Mouse (Mus musculus) cerebellum, adult 2 months (tissue): ENCODE data around the gene Rpl36a-ps1. TPM values are rescaled to one million over a fixed set of nuclear protein-coding genes. Genes with fewer than 3 reads are reported as not detected.

Experiments
- DNase-seq, 2 experiments: peaks; one replicate each; pipeline ENCODE4 v3.0.0; 2021
- H3K27ac ChIP-seq: fragments of 200-500 bp; 2 replicates; pipeline ENCODE4 v1.5.1; 2012; ENCODE audit warnings: low read length, control low read depth, inconsistent platforms; ENCODE audit not compliant: insufficient read depth
- H3K27me3 ChIP-seq: fragments of 200-500 bp; 2 replicates; pipeline ENCODE4 v1.6.1; 2012; ENCODE audit warnings: inconsistent platforms, mild to moderate bottlenecking, low read length, moderate library complexity; ENCODE audit not compliant: control insufficient read depth, insufficient read depth
- H3K4me1 ChIP-seq: fragments of 200-500 bp; 2 replicates; pipeline ENCODE4 v1.6.1; 2011; ENCODE audit warnings: low read length; ENCODE audit not compliant: control insufficient read depth, insufficient read depth
- H3K4me3 ChIP-seq: fragments of 200-500 bp; replicated peaks from 2 replicates; pipeline ENCODE3; 2011; ENCODE audit warnings: mild to moderate bottlenecking, low read depth, low read length, control low read depth; ENCODE audit not compliant: insufficient read depth
- CTCF ChIP-seq: fragments of 200-500 bp; IDR thresholded peaks from 2 replicates; pipeline ENCODE4 v1.5.1; 2011; ENCODE audit warnings: low read depth, mild to moderate bottlenecking, control low read depth, low read length, moderate library complexity, borderline replicate concordance; ENCODE audit not compliant: insufficient read depth
- POLR2A ChIP-seq: fragments of 200-500 bp; IDR thresholded peaks from 2 replicates; pipeline ENCODE4 v1.6.1; 2011; ENCODE audit warnings: low read length, control low read depth, borderline replicate concordance; ENCODE audit not compliant: insufficient read depth
- WGBS: fragments of 180-500 bp; shearing (Covaris S2); methylation state at CpG from one replicate; pipeline ENCODE4 v1.1.7; 2018; 5-methylcytosine and 5-hydroxymethylcytosine counted together
- polyA plus RNA-seq: library from polyadenylated mRNA; depleted of rRNA; stranded (reverse); fragments of >200 nt; gene quantifications from 2 replicates; pipeline ENCODE4 v1.2.3, GENCODE M21; 2012

Gene Rpl36a-ps1
- polyA plus RNA-seq, 1 experiment, result 1.8 TPM

GRCm38 (mm10) chr14:99031337-99031873 is 37.3 kb upstream of the Rpl36a-ps1 start:
- H3K4me3 ChIP-seq, result no peak overlapping the region
- DNase-seq, result no peak
- no peaks in the 10 kb centered on the region for H3K27me3 ChIP-seq
- H3K4me1 ChIP-seq, result no peaks in the 10 kb centered on the region
- 72% methylated on average over 5 of the region's 5 CpGs for WGBS
- no peak for TF ChIP-seq CTCF
- TF ChIP-seq POLR2A, result no peak
- no peak overlapping the region for H3K27ac ChIP-seq

GRCm38 (mm10) chr14:99029987-99030386 is 35.9 kb upstream of the Rpl36a-ps1 start:
- TF ChIP-seq POLR2A (no peak), CTCF (no peak)
- no peak for DNase-seq
- H3K27ac ChIP-seq, result no peak overlapping the region
- H3K4me3 ChIP-seq, result no peak overlapping the region
- WGBS, result 57% methylated on average over 5 of the region's 5 CpGs
- H3K4me1 ChIP-seq, result no peaks in the 10 kb centered on the region
- H3K27me3 ChIP-seq, result no peaks in the 10 kb centered on the region

DNA sequence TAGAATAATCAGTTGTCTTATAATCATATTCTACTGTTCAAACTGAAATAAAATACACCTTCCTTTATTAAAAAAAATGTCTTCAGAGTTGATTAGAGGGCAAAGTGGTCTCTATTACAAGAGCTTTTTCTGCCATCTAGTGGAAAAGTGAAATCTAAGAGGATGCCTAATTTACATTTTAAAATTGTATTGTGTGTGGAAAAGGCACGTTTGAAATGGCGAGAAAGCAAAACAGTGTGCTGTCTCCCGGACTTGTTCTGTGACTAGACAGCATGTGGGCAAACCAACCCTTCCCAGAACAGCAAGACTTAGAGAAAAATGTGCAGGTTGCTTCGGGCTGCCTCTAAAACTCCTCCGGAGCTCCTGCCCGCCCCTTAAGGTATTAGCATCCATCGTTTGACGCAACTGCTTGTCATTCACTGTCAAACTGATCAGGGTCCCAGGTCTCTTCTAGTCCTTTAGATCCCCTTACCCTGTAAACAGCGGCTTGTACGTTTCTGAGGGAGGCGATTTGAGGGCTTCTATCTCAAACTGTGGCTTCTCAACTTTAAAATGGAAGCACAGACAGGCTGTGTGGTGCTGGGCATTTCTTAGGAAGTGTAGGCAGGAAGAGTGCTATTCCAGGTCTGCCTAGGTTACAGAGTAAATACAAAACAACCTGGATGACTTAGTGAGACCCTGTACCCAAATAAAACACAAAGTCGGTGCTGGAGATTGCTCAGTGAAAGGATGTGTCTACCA is 28.4 kb upstream of the Rpl36a-ps1 start:
- Histone ChIP-seq H3K27me3 (no peaks in the 10 kb centered on the region), H3K4me3 (no peak overlapping the region), H3K27ac (no peak overlapping the region), H3K4me1 (no peaks in the 10 kb centered on the region)
- TF ChIP-seq POLR2A, result no peak
- TF ChIP-seq CTCF, result no peak
- no peak for DNase-seq
- 36% methylated on average over 12 of the region's 12 CpGs for WGBS

GRCm38 (mm10) chr14:99019136-99019808 is 25.2 kb upstream of the Rpl36a-ps1 start:
- no peak for DNase-seq
- Histone ChIP-seq H3K27me3 (no peaks in the 10 kb centered on the region), H3K4me1 (no peaks in the 10 kb centered on the region), H3K27ac (no peak overlapping the region), H3K4me3 (no peak overlapping the region)
- WGBS, result 68% methylated on average over 10 of the region's 10 CpGs
- TF ChIP-seq POLR2A, result no peak
- TF ChIP-seq CTCF, result no peak

- 93% methylated on average over 7 of the region's 7 CpGs for WGBS
- H3K4me1 ChIP-seq, result no peaks in the 10 kb centered on the region
These were observed 24.6 kb upstream of the Rpl36a-ps1 start for GRCm38 (mm10) chr14:99018691-99019090.

DNA sequence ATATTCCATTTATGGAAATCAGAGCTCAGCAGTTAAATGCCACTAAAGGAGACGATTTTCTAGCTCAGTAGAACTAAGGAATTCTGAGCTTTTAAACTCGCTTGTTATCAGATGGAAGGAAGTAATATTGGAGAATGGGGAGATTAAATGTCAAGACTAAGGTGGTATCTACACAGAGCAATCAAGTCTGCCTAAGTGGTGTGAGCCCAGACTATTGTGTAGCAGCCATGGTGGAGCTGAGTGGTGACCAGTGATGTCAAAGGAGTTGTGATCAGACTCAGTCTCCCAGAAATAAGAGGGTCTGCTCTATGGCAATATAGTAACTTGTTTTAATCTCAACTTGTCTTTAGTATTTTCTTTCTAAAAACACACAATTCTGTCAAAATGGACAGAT is 16.8 kb upstream of the Rpl36a-ps1 start:
- Histone ChIP-seq H3K4me1 (no peaks in the 10 kb centered on the region), H3K4me3 (no peak overlapping the region), H3K27me3 (no peaks in the 10 kb centered on the region), H3K27ac (no peak overlapping the region)
- no peak for DNase-seq
- 26% methylated on average over 2 of the region's 2 CpGs for WGBS
- TF ChIP-seq CTCF (no peak), POLR2A (no peak)

More at GRCm38 (mm10) chr14:99018691-99019090, 24.6 kb upstream of the Rpl36a-ps1 start:
- DNase-seq, result no peak
- TF ChIP-seq POLR2A (no peak), CTCF (no peak)
- Histone ChIP-seq H3K27ac (no peak overlapping the region), H3K4me3 (no peak overlapping the region), H3K27me3 (no peaks in the 10 kb centered on the region)

DNA sequence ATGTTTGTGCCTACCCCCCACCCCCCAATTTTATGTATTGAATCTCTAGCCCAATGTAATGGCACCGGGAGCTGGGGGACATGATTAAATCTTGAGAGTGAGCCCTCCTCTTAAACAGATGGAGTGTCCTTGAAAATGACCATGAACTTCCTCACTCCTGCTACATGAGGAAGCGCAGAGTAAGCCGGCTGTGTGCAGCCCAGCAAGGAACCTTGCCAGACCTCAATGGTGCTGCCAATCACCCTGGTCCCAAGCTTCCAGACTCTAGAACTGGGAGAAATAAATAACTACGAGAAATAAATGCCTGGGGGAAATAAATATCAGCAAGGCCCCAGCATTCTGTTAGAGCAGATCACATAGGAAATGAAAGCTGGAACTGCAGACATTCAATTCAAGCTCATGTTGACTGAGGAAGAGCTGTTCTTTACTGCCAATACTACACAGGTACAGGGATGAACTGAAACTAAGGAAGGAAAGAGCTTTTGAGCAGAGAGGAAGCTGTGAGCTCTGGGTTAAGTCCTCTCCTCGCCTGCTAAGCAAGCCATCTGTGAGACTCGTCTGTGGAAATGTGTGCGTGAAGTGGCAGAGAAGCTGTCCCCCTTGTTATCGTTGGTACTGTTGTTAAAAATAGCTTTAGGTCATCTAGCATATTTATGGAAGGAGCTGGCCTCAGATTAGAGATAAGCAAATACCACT is 16.3 kb upstream of the Rpl36a-ps1 start:
- Histone ChIP-seq H3K4me1 (no peaks in the 10 kb centered on the region), H3K27me3 (no peaks in the 10 kb centered on the region), H3K4me3 (no peak overlapping the region), H3K27ac (no peak overlapping the region)
- TF ChIP-seq POLR2A (no peak), CTCF (no peak)
- peak in 1 of 2 experiments; percentile 14 for DNase-seq
- WGBS, result 17% methylated on average over 8 of the region's 8 CpGs

DNA sequence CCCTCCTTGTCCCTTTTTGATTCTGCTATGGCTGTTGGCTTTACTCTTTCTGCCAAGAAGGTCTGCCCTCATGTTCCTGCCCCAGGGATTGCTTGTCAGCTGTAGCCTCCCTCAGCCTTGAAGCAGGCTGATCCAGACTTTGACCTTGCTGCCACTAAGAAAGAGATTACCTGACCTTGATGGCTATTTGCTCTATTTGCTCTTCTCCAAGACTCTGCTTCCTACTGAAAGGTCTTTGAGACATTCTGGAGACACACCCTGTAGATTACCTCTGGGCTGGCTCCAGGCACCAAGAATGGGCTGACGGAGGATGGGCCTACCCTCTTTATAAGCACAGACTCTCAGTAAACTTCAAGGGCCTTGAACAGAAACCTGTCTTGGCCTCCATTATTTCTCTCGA is 1.6 kb downstream of the Rpl36a-ps1 start:
- Histone ChIP-seq H3K4me3 (no peak overlapping the region), H3K27ac (no peak overlapping the region), H3K4me1 (no peaks in the 10 kb centered on the region), H3K27me3 (no peaks in the 10 kb centered on the region)
- DNase-seq, result no peak
- TF ChIP-seq POLR2A, result no peak
- no peak for TF ChIP-seq CTCF
- 92% methylated on average over 2 of the region's 2 CpGs for WGBS
